Mouse (Mus musculus) limb, embryonic 14.5 days (tissue): ENCODE measurements around the gene Selp. TPM values are rescaled to one million over a fixed set of nuclear protein-coding genes. Genes with fewer than 3 reads are reported as not detected.

Experiments
- ATAC-seq: fragments of 200-750 bp; cut with Nextera tagmentation; 2 replicates; pipeline ENCODE4 v1.8.0; 2017; ENCODE audit warnings: low read depth, moderate number of reproducible peaks, moderate TSS enrichment; ENCODE audit not compliant: low FRiP score
- DNase-seq: peaks from one replicate; pipeline ENCODE4 v3.0.0-alpha.2; 2015; ENCODE audit warnings: low spot score
- H3K27ac ChIP-seq: fragments of 300-500 bp; sonication (generic); replicated peaks from 2 replicates; pipeline ENCODE4 v1.5.1; 2014; ENCODE audit warnings: low read depth, mild to moderate bottlenecking, low read length, moderate library complexity, mixed read lengths
- H3K27me3 ChIP-seq: fragments of 300-500 bp; sonication (generic); 2 replicates; pipeline ENCODE4 v1.6.1; 2014; ENCODE audit warnings: low read length, mixed read lengths; ENCODE audit not compliant: control insufficient read depth, insufficient read depth
- H3K36me3 ChIP-seq: fragments of 300-500 bp; sonication (generic); 2 replicates; pipeline ENCODE4 v1.6.1; 2014; ENCODE audit warnings: mild to moderate bottlenecking, low read length, moderate library complexity, mixed read lengths; ENCODE audit not compliant: control insufficient read depth, insufficient read depth
- H3K4me1 ChIP-seq: fragments of 300-500 bp; sonication (generic); 2 replicates; pipeline ENCODE4 v1.6.1; 2014; ENCODE audit warnings: antibody characterized with exemption, low read length, mixed read lengths; ENCODE audit not compliant: control insufficient read depth, insufficient read depth
- H3K4me2 ChIP-seq: fragments of 300-500 bp; sonication (generic); replicated peaks from 2 replicates; pipeline ENCODE4 v1.6.1; 2014; ENCODE audit warnings: low read depth, mild to moderate bottlenecking, low read length, moderate library complexity; ENCODE audit not compliant: severe bottlenecking
- H3K4me3 ChIP-seq: fragments of 300-500 bp; sonication (generic); replicated peaks from 2 replicates; pipeline ENCODE4 v1.5.1; 2014; ENCODE audit warnings: low read length
- H3K9ac ChIP-seq: fragments of 300-500 bp; sonication (generic); 2 replicates; pipeline ENCODE4 v1.6.1; 2014; ENCODE audit warnings: mild to moderate bottlenecking, low read depth, low read length, moderate library complexity; ENCODE audit not compliant: severe bottlenecking
- H3K9me3 ChIP-seq: fragments of 300-500 bp; sonication (generic); 2 replicates; pipeline ENCODE4 v1.6.1; 2016; ENCODE audit warnings: low read length; ENCODE audit not compliant: control insufficient read depth
- POLR2A ChIP-seq: fragments of 200-500 bp; IDR thresholded peaks from 2 replicates; pipeline ENCODE4 v1.8.0; 2012; ENCODE audit warnings: inconsistent platforms, mild to moderate bottlenecking, moderate library complexity, borderline replicate concordance; ENCODE audit not compliant: insufficient read depth, insufficient read length; ENCODE audit errors: extremely low read depth
- WGBS: fragments of 180-500 bp; shearing (Covaris S2); extraction: QIAGEN DNeasy Blood & Tissue Kit; methylation state at CpG from one replicate; pipeline ENCODE4 v1.1.7; 2014; 5-methylcytosine and 5-hydroxymethylcytosine counted together
- polyA plus RNA-seq, 2 experiments: library from polyadenylated mRNA; depleted of rRNA in 1 of 2; stranded (reverse) in 1 of 2; unstranded in 1 of 2; fragments of >200 nt; fragmentation: Nextera tagmentation in 1 of 2; extraction: Ambion mirVana in 1 of 2; gene quantifications; 2 replicates each; pipeline versions ENCODE4 v1.2.1 to v1.2.3; 2012 to 2014

Gene Selp
- polyA plus RNA-seq, 2 experiments = 0.14 to 0.24 TPM

DNA sequence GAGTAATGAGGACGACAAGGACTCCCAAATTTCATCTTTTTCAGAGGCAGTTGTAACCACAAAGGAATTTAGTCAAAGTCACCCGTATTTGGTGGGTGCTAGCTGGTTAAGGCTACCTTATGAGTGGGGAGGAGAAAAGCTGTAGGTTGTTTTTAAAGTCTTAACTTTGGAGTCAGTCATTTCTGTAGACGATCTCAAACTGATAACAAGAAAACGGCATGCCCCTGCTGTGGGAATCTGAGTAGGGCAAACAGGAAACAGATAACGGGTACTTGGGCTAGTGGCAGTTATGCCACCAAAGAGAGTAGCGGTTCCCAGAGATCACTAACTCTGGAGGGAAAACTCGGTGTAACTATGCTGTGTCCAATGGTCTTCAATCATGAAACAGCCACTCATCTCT lies 41.3 kb upstream of the Selp start:
- TF ChIP-seq POLR2A = no peak
- Histone ChIP-seq H3K9ac (no peak overlapping the region), H3K4me2 (no peak overlapping the region), H3K9me3 (no peaks in the 10 kb centered on the region), H3K27me3 (no peaks in the 10 kb centered on the region), H3K36me3 (no peaks in the 10 kb centered on the region), H3K4me1 (no peaks in the 10 kb centered on the region), H3K4me3 (no peak overlapping the region), H3K27ac (no peak overlapping the region)
- WGBS = 81% methylated on average over 7 of the region's 7 CpGs
- no peak for DNase-seq
- no peak for ATAC-seq

GRCm38 (mm10) chr1:164074606-164075140 lies 40.4 kb upstream of the Selp start:
- no peak for ATAC-seq
- WGBS = 85% methylated on average over 2 of the region's 2 CpGs
- TF ChIP-seq POLR2A = no peak

GRCm38 (mm10) chr1:164075416-164075815 lies 39.6 kb upstream of the Selp start:
- Histone ChIP-seq H3K9ac (no peak overlapping the region), H3K9me3 (no peaks in the 10 kb centered on the region), H3K36me3 (no peaks in the 10 kb centered on the region), H3K27ac (no peak overlapping the region), H3K4me3 (no peak overlapping the region), H3K4me1 (no peaks in the 10 kb centered on the region), H3K4me2 (no peak overlapping the region), H3K27me3 (no peaks in the 10 kb centered on the region)
- no peak for ATAC-seq
- no peak for TF ChIP-seq POLR2A
- DNase-seq = no peak
- WGBS = 96% methylated on average over 1 of the region's 1 CpGs

More at GRCm38 (mm10) chr1:164074606-164075140, 40.4 kb upstream of the Selp start:
- Histone ChIP-seq H3K9me3 (no peaks in the 10 kb centered on the region), H3K4me1 (no peaks in the 10 kb centered on the region), H3K4me2 (no peak overlapping the region), H3K36me3 (no peaks in the 10 kb centered on the region), H3K27me3 (no peaks in the 10 kb centered on the region), H3K27ac (no peak overlapping the region), H3K9ac (no peak overlapping the region), H3K4me3 (no peak overlapping the region)
- no peak for DNase-seq

DNA sequence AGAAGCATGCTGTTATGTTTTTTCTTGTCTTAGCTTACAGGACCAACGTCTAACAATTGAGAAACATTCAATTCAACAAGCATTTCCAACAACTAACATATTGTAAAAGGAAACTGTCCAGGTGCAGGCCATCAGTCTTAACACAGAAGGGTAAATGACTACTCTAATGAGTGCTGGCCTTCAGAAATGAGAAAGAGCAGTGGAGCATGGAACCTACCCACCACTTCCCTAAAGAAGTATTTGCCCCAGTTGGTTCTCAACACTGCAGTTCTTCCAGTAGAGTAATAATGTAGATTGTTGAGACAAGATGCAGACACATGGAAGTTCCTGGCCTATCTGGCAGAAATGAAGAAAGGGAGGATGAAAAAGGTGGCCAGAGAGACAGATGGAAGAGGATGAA lies 38.6 kb upstream of the Selp start:
- WGBS = 54% methylated on average over 1 of the region's 1 CpGs
- DNase-seq (no peak), ATAC-seq (no peak)
- Histone ChIP-seq H3K27ac (no peak overlapping the region), H3K9me3 (no peaks in the 10 kb centered on the region), H3K4me1 (no peaks in the 10 kb centered on the region), H3K4me3 (no peak overlapping the region), H3K36me3 (no peaks in the 10 kb centered on the region), H3K9ac (no peak overlapping the region), H3K27me3 (no peaks in the 10 kb centered on the region), H3K4me2 (no peak overlapping the region)
- no peak for TF ChIP-seq POLR2A

- H3K9me3 ChIP-seq = no peaks in the 10 kb centered on the region
- H3K27me3 ChIP-seq = no peaks in the 10 kb centered on the region
- no peaks in the 10 kb centered on the region for H3K4me1 ChIP-seq
- DNase-seq = no peak
- no peak overlapping the region for H3K27ac ChIP-seq
- H3K4me3 ChIP-seq = no peak overlapping the region
- no peak overlapping the region for H3K4me2 ChIP-seq
- WGBS = 95% methylated on average over 3 of the region's 3 CpGs
- H3K36me3 ChIP-seq = no peaks in the 10 kb centered on the region
- H3K9ac ChIP-seq = no peak overlapping the region
- ATAC-seq = no peak
- no peak for TF ChIP-seq POLR2A
These were observed 38.0 kb upstream of the Selp start for GRCm38 (mm10) chr1:164077031-164077430.

GRCm38 (mm10) chr1:164078323-164078741 lies 36.7 kb upstream of the Selp start:
- DNase-seq (no peak), ATAC-seq (no peak)
- Histone ChIP-seq H3K4me1 (no peaks in the 10 kb centered on the region), H3K9ac (no peak overlapping the region), H3K4me3 (no peak overlapping the region), H3K4me2 (no peak overlapping the region), H3K36me3 (no peaks in the 10 kb centered on the region), H3K9me3 (no peaks in the 10 kb centered on the region), H3K27ac (no peak overlapping the region), H3K27me3 (no peaks in the 10 kb centered on the region)
- WGBS = 83% methylated on average over 4 of the region's 4 CpGs
- TF ChIP-seq POLR2A = no peak
